Mouse (Mus musculus) kidney, postnatal 25 days (tissue): ENCODE results near the gene AW551984.
A peak's percentile ranks its signal among the peaks of the same experiment; 100 is the strongest.

ENCODE experiments used
- DNase-seq, 2 experiments: peaks; one replicate each; pipeline ENCODE4 v3.0.0; 2021; ENCODE audit warnings: mixed read lengths in 2 of 2

Gene AW551984

GRCm38 (mm10) chr9:39603999-39604453, at the start of gene AW551984:
Gene AW551984, minus strand, starts transcription at chr9:39604403.
- no peak for DNase-seq

- no peak for DNase-seq
Measured at GRCm38 (mm10) chr9:39647382-39647781, 43.2 kb upstream of the AW551984 start.

GRCm38 (mm10) chr9:39644785-39645184, 40.6 kb upstream of the AW551984 start, which contains the start of gene Olfr961:
Gene Olfr961, plus strand, starts transcription at chr9:39645085.
- no peak for DNase-seq

GRCm38 (mm10) chr9:39633913-39634594, 29.9 kb upstream of the AW551984 start:
- no peak for DNase-seq

GRCm38 (mm10) chr9:39629069-39629468, 24.9 kb upstream of the AW551984 start:
- no peak for DNase-seq

GRCm38 (mm10) chr9:39624711-39625110, 20.5 kb upstream of the AW551984 start:
- no peak for DNase-seq

GRCm38 (mm10) chr9:39623783-39624182, 19.6 kb upstream of the AW551984 start:
- DNase-seq = no peak

- DNase-seq = no peak
Measured at GRCm38 (mm10) chr9:39621073-39621472, 16.9 kb upstream of the AW551984 start, which contains the start of gene Olfr960. Gene Olfr960, plus strand, starts transcription at chr9:39621373.

GRCm38 (mm10) chr9:39611953-39612352, 7.8 kb upstream of the AW551984 start:
- DNase-seq = peak in 1 of 2 experiments; percentile 14

- no peak for DNase-seq
Measured at GRCm38 (mm10) chr9:39610355-39610754, 6.2 kb upstream of the AW551984 start, which contains the start of gene Olfr148. Gene Olfr148, plus strand, starts transcription at chr9:39610655.

GRCm38 (mm10) chr9:39608497-39608896, 4.3 kb upstream of the AW551984 start:
- no peak for DNase-seq

- DNase-seq = no peak
Measured at GRCm38 (mm10) chr9:39603333-39603845, 814 bp downstream of the AW551984 start.

- DNase-seq = no peak
Measured at GRCm38 (mm10) chr9:39602536-39603332, 1.5 kb downstream of the AW551984 start.

GRCm38 (mm10) chr9:39577050-39577449, 27.2 kb downstream of the AW551984 start:
- DNase-seq = no peak

- DNase-seq = no peak
Measured at GRCm38 (mm10) chr9:39575469-39575868, 28.7 kb downstream of the AW551984 start, which contains the start of gene Olfr959. Gene Olfr959, minus strand, starts transcription at chr9:39575569.

- no peak for DNase-seq
Measured at GRCm38 (mm10) chr9:39558349-39558647, 45.9 kb downstream of the AW551984 start.

- DNase-seq = no peak
Measured at GRCm38 (mm10) chr9:39557529-39558348, 46.5 kb downstream of the AW551984 start.

- DNase-seq = no peak
Measured at GRCm38 (mm10) chr9:39553946-39554345, 50.3 kb downstream of the AW551984 start, which contains the start of gene Olfr958. Gene Olfr958, minus strand, starts transcription at chr9:39554054.

GRCm38 (mm10) chr9:39550806-39551205, 53.4 kb downstream of the AW551984 start:
- no peak for DNase-seq
